Mouse (Mus musculus): ENCODE results near the gene Olfr1418. TPM values are rescaled to one million over a fixed set of nuclear protein-coding genes. Genes with fewer than 3 reads are reported as not detected.
A peak's percentile ranks its signal among the peaks of the same experiment; 100 is the strongest.
"Not testable (repeated sequence)": the region's sequence is repeated elsewhere in the genome, so short reads cannot be mapped to it uniquely, and the experiment has no call there.

Gene Olfr1418
- not detected for total RNA-seq (2021)
- long read RNA-seq, experiment 1 = 0 reads
- long read RNA-seq, experiment 2 = 0 reads

DNA sequence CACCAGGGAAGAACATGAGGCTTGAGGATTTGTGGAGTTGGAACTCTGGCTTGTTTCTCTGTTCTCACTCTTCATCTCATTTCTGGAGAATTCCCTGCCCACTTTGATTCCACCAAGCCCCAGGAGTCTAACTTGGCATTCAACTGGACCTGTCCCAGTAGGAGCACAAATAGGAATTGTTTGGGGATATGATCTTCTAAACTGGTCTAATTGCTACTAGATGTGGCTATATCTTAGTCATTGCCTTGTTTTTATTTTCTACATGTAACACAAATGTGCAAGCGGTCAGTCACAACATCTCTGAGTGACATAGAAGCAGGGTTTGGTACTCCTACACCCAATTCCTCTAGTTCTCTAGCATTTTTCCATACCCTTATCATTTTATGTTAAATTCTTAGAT, at the start of gene Olfr1418:
Olfr1418 (minus strand) TSS at position 101 of the 400 bp plus-strand sequence.
- no peak for DNase-seq (ENCODE audit: low spot score)

DNA sequence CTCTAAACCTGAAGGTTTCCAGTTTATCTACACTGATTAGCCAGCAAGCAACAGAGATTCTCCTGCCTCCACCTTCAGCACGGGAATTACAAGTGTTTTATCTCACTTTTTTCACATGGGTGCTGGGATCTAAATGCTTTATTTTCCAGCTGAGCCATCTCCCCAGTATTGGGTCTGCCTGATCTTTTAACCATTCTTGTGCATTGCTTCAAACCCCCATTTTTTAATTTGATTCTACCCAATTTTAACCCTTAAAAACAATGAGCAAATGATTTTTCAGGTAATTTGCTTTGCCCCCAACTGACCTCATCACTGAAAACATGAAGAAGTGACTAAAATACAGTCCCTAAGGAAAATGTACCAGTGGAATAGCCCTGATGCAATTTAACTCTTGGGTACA, 25.4 kb upstream of the Olfr1418 start, which contains the start of gene Olfr1420:
Olfr1420 (plus strand) TSS at position 301 of the 400 bp plus-strand sequence.
- no peak for DNase-seq (ENCODE audit: low spot score)

DNA sequence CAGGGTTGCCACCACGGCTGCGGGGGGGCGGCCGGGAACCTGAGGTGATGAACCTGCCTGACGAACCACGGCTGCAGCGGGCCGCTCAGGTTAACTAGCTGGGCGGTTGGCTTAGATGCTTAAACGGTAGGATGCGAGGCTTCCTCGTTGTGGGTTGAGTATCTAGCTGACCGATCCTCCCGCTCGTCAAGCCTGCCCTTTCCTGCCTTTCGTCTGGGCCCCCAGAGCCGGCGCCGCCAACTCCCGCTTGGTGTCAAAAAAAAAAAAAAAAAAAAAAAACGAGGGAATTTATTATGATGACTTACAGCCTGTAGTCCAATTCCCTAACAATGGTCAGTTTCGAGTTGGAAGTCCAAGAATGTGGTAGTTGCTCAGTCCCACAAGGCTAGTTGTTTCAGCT, 17.5 kb upstream of the Olfr1418 start:
- DNase-seq (ENCODE audit: low spot score) = not testable (repeated sequence)

DNA sequence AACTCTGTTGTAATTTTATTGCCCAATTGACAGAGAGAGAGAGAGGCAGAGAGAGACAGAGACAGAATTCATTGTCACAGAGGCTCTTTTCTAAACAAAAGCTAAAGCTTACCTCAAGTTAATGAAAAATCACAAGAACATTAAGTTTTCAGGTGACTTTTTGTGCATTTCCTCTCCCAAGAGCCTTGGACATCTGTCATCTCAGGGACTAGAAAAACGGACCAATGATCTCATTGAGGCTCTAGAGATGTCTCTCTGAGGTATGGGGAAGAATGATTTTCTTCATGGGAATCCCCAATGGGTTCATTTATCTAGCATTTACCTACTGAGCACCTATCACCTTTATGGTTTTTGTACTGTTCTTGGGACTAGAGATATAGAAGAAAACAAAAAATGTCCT, 14.1 kb upstream of the Olfr1418 start, which contains the start of gene Olfr1419:
Olfr1419 (minus strand) TSS at position 101 of the 400 bp plus-strand sequence.
- DNase-seq (ENCODE audit: low spot score) = no peak

DNA sequence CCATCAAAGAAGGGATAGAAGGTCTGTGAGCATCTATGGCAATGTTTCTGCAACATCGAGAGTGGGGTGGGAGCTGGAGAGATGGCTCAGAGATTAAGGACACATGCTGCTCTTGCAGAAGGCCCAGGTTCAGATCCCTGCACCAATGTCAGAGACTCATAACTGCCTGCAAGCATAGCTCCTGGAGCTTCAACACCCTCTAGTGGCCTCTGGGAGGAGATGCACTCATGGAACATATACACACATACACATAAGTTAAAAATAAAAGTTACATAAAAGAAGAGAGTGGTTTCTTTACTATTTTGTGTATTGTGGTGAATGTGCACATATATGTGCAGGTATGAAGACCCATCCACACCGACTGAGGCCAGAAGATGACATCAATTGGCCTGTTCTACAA, 7.0 kb upstream of the Olfr1418 start:
- no peak for DNase-seq (ENCODE audit: low spot score)

DNA sequence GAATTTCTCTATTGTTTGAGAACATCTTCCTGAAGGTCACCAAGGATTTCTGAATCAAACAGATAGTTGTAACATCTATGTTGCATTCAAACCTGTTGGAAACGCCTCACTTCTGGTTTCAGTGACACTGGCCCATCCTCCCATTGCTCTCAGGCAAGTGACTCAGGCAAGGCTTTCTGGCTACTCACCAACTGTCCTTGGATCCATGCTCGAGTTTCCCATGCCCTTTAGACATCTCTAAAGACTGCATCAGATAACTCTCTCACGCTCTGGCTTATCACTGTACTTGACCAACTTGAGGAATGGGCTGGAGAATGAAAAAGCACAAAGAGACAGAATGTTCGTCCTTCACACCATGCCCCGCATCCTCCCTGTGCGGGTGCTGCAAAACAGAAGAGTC, 4.4 kb downstream of the Olfr1418 start:
- DNase-seq (ENCODE audit: low spot score) = no peak

DNA sequence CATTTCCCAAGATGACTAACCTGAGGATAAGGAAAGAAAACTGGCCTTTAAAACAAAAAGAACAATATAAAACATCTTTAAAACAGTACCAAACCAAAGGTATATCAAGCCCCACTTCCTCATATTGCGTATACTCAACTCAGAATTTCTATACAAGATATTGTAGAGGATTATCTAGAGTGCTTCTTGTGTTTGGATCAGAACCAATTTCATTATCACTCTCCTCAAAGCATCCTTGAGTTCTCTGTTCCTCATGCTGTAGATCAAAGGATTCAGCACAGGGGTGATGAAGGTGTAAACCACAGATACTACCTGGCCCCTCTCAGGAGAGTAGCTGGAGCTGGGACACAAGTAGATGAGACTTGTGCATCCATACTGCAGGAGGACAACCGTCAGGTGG, 6.0 kb downstream of the Olfr1418 start:
- DNase-seq (ENCODE audit: low spot score) = no peak

DNA sequence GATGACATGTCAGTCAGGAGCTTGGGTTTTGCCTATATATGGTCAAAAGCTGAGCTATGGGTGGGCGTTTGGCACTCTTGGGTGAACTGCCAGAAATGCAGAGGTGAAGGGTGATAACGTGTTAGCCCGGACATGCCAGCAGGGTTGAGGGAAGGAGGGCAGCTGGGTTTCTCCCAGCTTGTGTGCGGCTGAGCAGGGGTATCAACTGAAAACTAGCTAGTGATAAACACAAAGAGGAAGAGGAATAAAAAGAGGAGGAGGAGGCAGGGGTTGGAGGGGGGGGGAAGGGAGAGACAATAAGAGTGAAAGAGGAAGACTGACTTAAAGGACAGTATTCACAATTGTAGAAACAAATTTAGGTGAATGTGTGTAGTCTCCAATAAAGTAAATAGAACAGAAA, 8.2 kb downstream of the Olfr1418 start:
- DNase-seq (ENCODE audit: low spot score) = no peak

DNA sequence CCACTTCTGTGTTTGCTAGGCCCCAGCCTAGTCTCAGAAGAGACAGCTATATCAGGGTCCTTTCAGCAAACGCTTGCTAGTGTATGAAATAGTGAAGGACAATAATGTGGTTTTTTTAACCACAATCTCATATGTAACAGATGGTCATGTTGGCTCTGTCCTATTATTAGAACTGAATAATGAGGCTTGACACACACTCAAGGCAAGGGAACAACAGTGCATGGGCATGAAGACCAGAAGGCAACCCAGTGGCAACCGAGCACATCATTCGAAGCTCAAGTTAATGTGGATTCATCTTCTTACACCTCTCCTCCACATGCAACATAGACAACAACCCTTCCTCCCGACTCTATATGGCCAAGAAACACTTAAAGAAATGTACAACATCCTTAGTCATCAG, 14.5 kb downstream of the Olfr1418 start:
- no peak for DNase-seq (ENCODE audit: low spot score)

DNA sequence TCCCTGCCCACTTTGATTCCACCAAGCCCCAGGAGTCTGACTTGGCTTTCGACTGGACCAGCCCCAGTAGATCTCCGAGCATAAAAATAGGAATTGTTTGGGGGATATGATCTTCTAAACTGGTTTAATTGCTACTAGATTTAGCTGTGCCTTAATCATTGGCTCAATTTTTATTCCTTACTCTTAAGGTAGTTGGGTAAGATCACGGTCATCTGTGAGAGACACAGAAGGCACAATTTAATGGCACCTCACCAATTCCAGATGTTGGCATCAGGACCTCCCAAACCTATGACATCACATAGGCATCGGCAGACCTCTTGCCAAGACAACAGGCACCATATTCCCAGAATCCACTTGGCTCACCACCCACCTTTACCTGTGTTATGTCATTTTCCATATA, 21.7 kb downstream of the Olfr1418 start, which contains the start of gene Olfr1417:
Olfr1417 (minus strand) TSS at position 101 of the 400 bp plus-strand sequence.
- DNase-seq (ENCODE audit: low spot score) = no peak

DNA sequence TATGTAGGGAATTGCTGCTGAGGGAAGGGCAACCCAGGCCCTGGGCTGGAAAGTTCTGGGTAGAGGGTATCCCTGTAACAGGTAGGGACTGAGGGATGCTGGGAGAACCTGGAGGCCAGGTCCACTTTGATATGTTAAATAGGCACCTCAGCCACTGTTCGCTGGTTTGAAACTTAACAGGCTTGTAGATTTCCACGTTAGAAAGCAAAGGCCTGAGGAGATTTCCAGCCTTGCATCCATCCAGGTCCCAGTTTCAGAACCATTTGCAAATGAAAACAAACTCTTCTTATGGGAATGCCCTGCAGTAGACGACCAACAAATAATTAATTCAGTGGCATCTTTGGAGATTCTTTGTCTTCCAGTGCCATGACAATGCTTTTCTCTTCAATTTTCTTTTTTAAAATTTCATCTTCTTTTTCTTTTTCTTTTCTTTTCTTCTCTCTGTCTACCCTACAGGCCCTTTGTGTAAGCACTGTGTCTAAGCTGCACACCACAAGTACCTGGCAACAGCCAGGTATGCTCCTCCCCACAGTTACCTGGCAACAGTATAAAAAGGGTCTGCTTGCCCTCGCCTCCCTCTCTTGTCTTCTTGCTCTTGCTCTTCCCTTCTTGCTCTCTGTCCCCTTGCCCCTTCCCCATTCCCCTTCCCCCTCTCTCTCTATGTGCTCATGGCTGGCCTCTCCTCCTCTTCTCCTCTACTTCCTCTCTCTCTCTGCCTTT, 37.4 kb downstream of the Olfr1418 start:
- no peak for DNase-seq (ENCODE audit: low spot score)

DNA sequence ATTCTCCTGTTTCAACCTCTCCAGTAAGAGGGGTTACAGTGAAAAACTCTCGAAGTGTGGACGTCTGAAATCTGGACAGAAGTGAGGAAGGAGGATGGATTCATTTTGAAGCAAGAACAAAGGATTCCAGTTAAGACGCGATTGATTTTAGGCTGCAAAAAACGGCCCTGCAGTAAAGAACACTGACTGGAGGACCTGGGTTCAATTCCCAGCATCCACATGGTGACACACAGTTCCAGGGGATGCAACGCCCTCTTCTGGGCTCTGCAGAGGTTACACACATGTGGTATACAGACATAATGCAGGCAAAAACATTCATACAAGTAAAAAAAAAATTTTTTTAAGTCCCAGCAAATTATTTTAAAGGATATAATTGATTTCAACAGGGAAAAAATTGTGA, 40.7 kb downstream of the Olfr1418 start:
- DNase-seq (ENCODE audit: low spot score) = no peak

DNA sequence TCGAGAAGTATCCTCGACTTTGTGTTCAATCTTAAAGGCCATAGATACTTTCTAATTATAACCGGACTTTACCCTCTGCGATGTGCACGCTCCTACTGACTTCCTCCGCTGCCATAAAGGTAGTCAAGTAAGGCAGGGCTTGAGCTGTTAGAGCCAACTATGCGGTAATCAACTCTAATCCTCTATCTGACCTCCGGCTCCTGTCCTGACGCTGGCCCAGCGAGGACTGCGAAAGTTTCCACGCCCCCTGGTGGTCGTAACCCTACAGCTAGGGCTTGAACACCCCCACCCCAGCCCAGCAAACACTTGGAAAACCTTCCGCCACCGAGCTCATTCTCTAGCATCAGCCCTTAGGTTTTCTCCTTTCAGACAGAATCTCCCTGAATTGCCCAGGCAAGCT, 41.1 kb downstream of the Olfr1418 start:
- peak; percentile 77 for DNase-seq (ENCODE audit: low spot score)

DNA sequence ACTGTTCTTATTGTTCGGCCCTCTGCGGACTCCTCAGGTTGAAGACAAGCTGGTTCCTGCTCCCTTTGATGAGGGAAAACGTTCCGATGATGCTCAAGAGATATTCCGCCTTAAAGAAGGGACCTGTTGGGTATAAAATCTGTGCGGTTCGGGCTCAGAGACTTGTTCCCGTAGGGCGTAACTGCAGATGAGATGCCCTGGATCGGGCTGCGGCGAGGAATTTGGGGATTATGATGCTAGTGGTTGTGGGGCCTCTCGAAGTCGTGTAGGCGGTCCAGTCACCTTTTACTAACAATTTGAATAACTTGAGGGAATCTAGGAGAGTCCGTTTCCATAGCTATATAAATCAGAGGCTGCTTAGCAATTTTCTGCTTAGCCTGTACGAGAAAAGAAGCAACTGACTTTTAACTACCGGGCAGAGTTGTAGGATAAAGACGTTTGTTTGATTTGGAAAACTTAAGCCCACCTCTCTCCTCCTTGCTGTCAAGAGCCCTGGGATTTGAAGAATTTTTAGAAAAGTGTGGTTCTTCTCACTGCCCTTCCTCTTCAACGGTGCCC, 41.6 kb downstream of the Olfr1418 start, which contains the start of gene Stx3:
Stx3 (minus strand) TSS at position 261 of the 558 bp plus-strand sequence.
- no peak for DNase-seq (ENCODE audit: low spot score)

DNA sequence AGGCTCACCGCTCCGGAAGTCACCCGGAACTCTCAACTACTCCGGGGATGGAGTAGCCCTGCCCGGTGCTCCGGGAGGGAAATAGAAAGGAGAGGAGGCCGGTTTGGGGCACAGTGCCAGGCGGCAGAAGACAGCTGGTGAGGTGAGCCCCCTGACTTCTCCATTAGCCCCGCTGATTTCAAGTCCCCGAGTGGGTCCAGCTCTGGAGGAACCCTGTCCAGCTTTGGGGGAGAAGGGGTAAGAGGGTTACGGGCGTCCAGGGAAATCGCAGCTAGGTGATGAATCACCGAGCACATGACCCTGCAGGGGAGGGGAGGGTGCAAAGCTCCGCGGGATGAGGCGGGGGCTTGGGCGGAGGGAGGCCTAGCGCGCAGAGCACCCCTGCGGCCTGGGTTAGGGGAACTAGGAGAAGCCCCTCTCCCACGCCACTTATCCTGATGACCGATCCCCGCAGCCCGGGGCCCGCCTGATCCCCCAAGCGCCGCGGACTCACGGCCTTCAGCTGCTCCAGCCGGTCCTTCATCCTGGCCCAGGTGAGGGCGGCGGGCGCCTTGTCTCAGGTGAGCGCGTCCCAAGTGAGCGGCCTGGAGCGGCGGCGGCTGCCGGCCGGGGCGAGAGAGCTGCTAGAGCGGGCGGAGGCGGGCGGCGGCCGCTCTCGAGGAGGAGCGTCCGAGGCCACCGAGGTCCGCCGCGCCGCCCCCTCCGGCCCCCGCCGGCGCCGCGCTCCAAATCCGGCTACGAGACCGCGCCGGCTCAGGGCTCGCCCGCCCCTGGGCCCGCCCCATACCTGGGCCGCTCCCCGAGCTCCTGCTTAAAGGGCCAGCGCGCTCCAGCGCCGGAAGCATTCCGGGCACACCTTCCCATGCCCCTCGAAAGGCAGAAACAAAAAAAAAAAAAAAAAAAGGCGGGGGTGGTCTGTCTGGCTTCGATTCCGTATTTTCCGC, 42.4 kb downstream of the Olfr1418 start:
- peak; percentile 33 for DNase-seq (ENCODE audit: low spot score)

DNA sequence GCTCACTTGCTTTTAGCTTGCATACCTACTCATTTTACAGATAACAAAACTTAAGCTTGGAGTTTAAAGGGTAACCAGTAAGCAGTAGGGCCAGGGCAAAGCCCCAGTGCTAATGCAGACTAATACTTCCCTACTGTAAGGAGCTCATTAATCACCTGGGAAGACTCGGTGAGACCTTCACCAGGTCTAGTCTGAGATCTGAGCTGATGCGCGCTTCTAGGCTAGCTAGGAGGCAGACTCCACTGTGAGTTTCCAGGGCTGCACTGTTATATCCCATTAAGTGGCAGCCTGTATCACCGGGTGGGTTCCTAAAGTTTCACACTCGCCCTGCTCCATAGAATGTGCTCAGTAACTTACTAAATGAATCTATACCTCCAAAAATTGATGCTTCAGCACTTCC, 43.3 kb downstream of the Olfr1418 start:
- DNase-seq (ENCODE audit: low spot score) = no peak

DNA sequence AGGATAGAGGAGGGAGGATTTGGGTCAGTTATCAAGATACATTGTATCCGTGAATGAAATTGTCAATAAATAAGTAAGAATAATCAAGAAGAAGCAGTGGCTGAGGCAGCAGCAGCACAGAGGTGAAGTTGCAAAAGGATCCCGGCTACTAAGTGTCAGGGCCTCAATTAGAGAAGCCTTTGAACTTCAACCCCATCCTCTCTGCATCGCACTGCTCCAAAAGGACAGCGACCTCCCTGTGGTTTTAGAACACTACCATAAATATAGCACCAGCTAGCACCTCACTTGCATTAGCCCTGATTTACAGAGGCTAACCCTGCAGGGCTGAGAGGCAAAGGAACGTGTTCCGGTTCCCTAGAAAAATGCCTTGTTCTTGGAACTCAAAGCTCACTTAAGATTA, 44.2 kb downstream of the Olfr1418 start:
- no peak for DNase-seq (ENCODE audit: low spot score)

DNA sequence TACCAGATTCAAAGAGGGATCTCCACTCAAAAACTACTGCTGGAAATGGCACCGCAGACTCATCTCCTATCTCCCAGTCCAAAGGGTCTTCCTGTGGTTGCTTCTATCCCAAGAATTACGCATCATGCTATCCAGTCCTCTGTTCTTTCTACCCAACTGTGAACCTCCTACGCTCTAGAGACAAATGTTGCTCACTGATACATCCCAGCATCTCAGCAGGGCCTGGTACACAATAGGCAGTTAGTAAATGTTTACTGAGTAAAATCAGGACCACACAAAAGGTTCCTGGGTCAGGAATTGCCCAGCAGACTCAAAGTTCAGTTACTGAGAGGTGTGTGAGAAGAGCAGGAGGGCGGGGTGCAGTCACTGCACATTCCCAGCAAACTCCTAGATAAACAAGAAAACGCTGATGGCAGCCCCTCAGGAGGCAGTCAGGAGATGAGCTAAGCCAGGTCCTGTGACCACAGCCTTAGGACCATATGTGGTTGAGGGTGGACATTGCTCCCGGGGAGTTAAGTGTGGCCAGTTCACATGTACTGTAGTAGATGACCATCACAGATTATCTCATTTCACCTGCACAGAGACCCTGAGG, 46.0 kb downstream of the Olfr1418 start:
- no peak for DNase-seq (ENCODE audit: low spot score)

DNA sequence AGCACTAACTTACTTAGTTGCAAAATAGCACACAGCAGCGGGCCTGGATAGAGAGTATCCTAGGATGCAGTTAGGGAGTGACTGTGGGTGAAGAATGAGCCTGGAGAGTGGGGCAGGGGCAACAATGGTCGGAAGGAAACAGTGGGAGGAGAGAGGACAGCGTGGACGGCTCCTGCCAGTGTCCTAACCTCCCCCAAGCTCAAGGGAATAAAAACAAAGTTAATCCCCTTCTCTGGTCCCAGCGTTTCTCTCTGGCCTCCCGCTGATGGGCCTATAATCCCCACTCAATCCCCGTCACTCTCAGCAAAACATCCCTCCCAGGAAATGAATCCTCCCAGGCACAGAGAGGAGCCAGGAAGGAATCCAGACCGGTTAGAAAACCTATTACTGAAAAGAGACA, 47.2 kb downstream of the Olfr1418 start:
- DNase-seq (ENCODE audit: low spot score) = no peak

DNA sequence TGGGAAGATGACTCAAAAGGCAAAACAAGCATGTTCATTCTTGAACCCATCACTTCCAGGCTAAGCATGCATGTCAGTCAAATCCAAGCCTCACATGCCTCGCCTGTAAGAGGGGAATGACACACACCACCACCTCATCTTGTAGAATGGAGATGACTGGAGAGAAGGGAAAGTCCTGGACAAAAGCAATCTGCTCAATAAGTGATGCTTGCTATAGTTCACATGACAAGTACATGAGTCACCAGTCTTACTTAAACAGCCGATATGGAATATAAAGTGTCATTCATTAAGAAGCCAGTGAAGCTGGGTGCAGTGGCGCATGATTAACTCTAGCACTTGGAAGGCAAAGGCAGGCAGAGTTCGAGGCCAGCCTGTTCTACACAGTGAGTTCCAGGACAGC, 47.7 kb downstream of the Olfr1418 start:
- no peak for DNase-seq (ENCODE audit: low spot score)

DNA sequence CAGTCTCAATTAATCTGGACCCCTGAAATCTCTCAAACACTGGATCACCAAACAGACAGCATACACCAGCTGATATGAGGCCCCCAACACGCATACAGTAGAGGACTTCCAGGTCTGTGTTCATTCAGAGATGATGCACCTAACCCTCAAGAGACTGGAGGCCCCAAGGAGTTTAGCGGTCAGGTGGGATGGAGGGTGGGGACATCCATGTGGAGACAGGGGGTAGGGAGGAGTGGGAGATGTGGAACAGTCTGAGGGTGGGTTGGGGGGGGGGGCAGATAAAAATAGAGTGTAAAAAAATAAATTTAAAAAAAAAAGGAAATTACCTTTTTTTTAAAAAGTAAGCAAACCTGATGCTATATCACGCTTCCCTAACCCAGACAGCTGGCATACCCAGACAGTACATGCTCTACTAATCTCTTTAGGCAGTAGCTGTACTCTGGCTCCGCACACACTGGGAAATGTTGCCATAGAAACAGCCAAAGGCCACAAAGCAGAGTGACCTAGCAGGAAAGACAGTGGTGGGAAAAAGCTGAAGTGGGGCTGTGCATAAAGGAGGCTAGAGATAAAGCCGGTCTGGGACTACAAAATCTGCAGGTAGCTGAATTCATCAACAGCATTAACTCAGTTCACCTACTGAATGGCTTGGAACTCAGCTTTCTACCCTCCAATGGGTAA, 49.0 kb downstream of the Olfr1418 start:
- DNase-seq (ENCODE audit: low spot score) = no peak
